Comparison of ENCODE assay signal across 21 mouse cellular contexts in genomic region chr12:105363648-105364047, GRCm38 (mm10). TPM values are rescaled to one million over a fixed set of nuclear protein-coding genes. Genes with fewer than 3 reads are reported as not detected.
DNase-seq lines count a peak whose midpoint lies in the region; ATAC-seq and TF ChIP-seq lines count a peak whose summit lies in the region.
"Had no signal": no experiment of that assay in that cellular context is flagged by ENCODE, and none has a peak within 500 bp of the region (broad histone marks: within the 10 kb centered on the region; RNA-seq: fewer than 3 reads in every experiment).

No protein-coding gene starts in this region.

- H3K9ac ChIP-seq in intestine, embryonic 16.5 days (ENCODE audit: low read depth, low read length) = no peak overlapping the region
- H3K9ac ChIP-seq in intestine, postnatal 0 days (ENCODE audit: low read depth, low read length) = no peak overlapping the region
- H3K9ac ChIP-seq in lung, embryonic 16.5 days (ENCODE audit: low read length) = no peak overlapping the region
- H3K9ac ChIP-seq: embryonic facial prominence, embryonic 12.5 days; forebrain, embryonic 12.5 days; heart, embryonic 13.5 days; hindbrain, embryonic 13.5 days had no signal

- no peaks in the 10 kb centered on the region for H3K27me3 ChIP-seq in intestine, embryonic 16.5 days (replicated peaks; ENCODE audit: control insufficient read depth, insufficient read depth, low read length)
- H3K27me3 ChIP-seq in intestine, postnatal 0 days (replicated peaks; ENCODE audit: control insufficient read depth, insufficient read depth, low read length) = no peaks in the 10 kb centered on the region
- H3K27me3 ChIP-seq in lung, embryonic 16.5 days (ENCODE audit: control insufficient read depth, insufficient read depth, low read depth, low read length) = no peaks in the 10 kb centered on the region
- H3K27me3 ChIP-seq in thymus, adult 2 months (ENCODE audit: control insufficient read depth, insufficient read depth, low read length) = no peaks in the 10 kb centered on the region
- H3K27me3 ChIP-seq: embryonic facial prominence, embryonic 12.5 days; forebrain, embryonic 12.5 days; hindbrain, embryonic 13.5 days had no signal

- 0 out of 2 replicates have a peak, but pooled peaks cover 4% of the 10 kb centered on the region for H3K4me1 ChIP-seq in intestine, embryonic 16.5 days (ENCODE audit: control insufficient read depth, insufficient read depth, low read length)
- H3K4me1 ChIP-seq in intestine, postnatal 0 days (replicated peaks; ENCODE audit: control insufficient read depth, insufficient read depth, low read length) = no peaks in the 10 kb centered on the region
- H3K4me1 ChIP-seq in lung, embryonic 16.5 days (replicated peaks; ENCODE audit: control insufficient read depth, insufficient read depth, low read length) = no peaks in the 10 kb centered on the region
- H3K4me1 ChIP-seq in thymus, adult 2 months (replicated peaks; ENCODE audit: control insufficient read depth, insufficient read depth, low read length) = no peaks in the 10 kb centered on the region
- H3K4me1 ChIP-seq: forebrain, embryonic 12.5 days had no signal

- no peaks in the 10 kb centered on the region for H3K36me3 ChIP-seq in intestine, embryonic 16.5 days (ENCODE audit: control insufficient read depth, insufficient read depth, low read length)
- H3K36me3 ChIP-seq in intestine, postnatal 0 days (ENCODE audit: control insufficient read depth, insufficient read depth) = no peaks in the 10 kb centered on the region
- no peaks in the 10 kb centered on the region for H3K36me3 ChIP-seq in lung, embryonic 16.5 days (ENCODE audit: control insufficient read depth, insufficient read depth, low read length)
- no peaks in the 10 kb centered on the region for H3K36me3 ChIP-seq in thymus, adult 2 months (ENCODE audit: control insufficient read depth, insufficient read depth, low read length)
- H3K36me3 ChIP-seq: embryonic facial prominence, embryonic 12.5 days; forebrain, embryonic 12.5 days; heart, embryonic 13.5 days; hindbrain, embryonic 13.5 days had no signal

- no peak overlapping the region for H3K4me2 ChIP-seq in intestine, embryonic 16.5 days (ENCODE audit: low read depth, low read length)
- no peak overlapping the region for H3K4me2 ChIP-seq in intestine, postnatal 0 days (replicated peaks; ENCODE audit: low read depth)
- H3K4me2 ChIP-seq in lung, embryonic 16.5 days (ENCODE audit: low read depth, low read length) = no peak overlapping the region
- H3K4me2 ChIP-seq: embryonic facial prominence, embryonic 12.5 days; forebrain, embryonic 12.5 days; heart, embryonic 13.5 days; hindbrain, embryonic 13.5 days had no signal

- no peak overlapping the region for H3K27ac ChIP-seq in intestine, embryonic 16.5 days (ENCODE audit: low read length)
- no peak overlapping the region for H3K27ac ChIP-seq in intestine, postnatal 0 days (ENCODE audit: low read depth, low read length)
- H3K27ac ChIP-seq in lung, embryonic 16.5 days (ENCODE audit: low read length) = peak overlapping the region; percentile 39
- no peak overlapping the region for H3K27ac ChIP-seq in thymus, adult 2 months (ENCODE audit: control insufficient read depth, insufficient read depth, low read length)
- H3K27ac ChIP-seq: embryonic facial prominence, embryonic 12.5 days; forebrain, embryonic 12.5 days; heart, embryonic 13.5 days; hindbrain, embryonic 13.5 days; hindbrain, postnatal 0 days had no signal

- no peaks in the 10 kb centered on the region for H3K9me3 ChIP-seq in intestine, embryonic 16.5 days (ENCODE audit: control insufficient read depth, low read length)
- no peaks in the 10 kb centered on the region for H3K9me3 ChIP-seq in intestine, postnatal 0 days (ENCODE audit: control insufficient read depth)
- H3K9me3 ChIP-seq in lung, embryonic 16.5 days (ENCODE audit: control insufficient read depth, low read length) = no peaks in the 10 kb centered on the region
- H3K9me3 ChIP-seq: embryonic facial prominence, embryonic 12.5 days; forebrain, embryonic 12.5 days; heart, embryonic 13.5 days; hindbrain, embryonic 13.5 days had no signal

- DNase-seq in lung, postnatal 36 days = no peak
- DNase-seq in brain, embryonic 18.5 days (ENCODE audit: low read depth, low spot score) = peak; percentile 12
- no peak for DNase-seq in thymus, adult 2 months
- DNase-seq: adrenal gland, adult 2 months; adrenal gland, postnatal 25 days; cerebellum, adult 11 months; cerebellum, adult 8-10 months; cerebellum, postnatal 14 days; embryo, embryonic 11 days; gastrocnemius, postnatal 36 days; heart, adult 11 months; heart, postnatal 36 days had no signal

- ATAC-seq in intestine, embryonic 16.5 days = 0 out of 2 replicates have a peak, but pooled peaks have one; percentile 46
- ATAC-seq in intestine, postnatal 0 days = no peak
- ATAC-seq in lung, embryonic 16.5 days (ENCODE audit: low read depth) = peak; percentile 74
- ATAC-seq: hindbrain, postnatal 0 days had no signal

- no peak for TF ChIP-seq POLR2A in thymus, adult 2 months (IDR thresholded peaks at IDR 0.05; ENCODE audit: control insufficient read depth, extremely low read depth, insufficient read depth, low read length, poor library complexity)

- 51% methylated on average over 2 of the region's 2 CpGs for WGBS in intestine, embryonic 16.5 days
- 59% methylated on average over 2 of the region's 2 CpGs for WGBS in intestine, postnatal 0 days
- WGBS in lung, embryonic 16.5 days = 37% methylated on average over 2 of the region's 2 CpGs
- 87% methylated on average over 2 of the region's 2 CpGs for WGBS in thymus, adult 2 months

- no peak for TF ChIP-seq CTCF in intestine, postnatal 0 days (IDR thresholded peaks at IDR 0.05; ENCODE audit: low read depth)
- TF ChIP-seq CTCF in thymus, adult 2 months (IDR thresholded peaks at IDR 0.05; ENCODE audit: borderline replicate concordance, control insufficient read depth, extremely low read depth, insufficient read depth, low read length, poor library complexity) = no peak

- H3K4me3 ChIP-seq in intestine, embryonic 16.5 days (ENCODE audit: low read length) = no peak overlapping the region
- no peak overlapping the region for H3K4me3 ChIP-seq in intestine, postnatal 0 days (ENCODE audit: low read depth, low read length)
- H3K4me3 ChIP-seq in lung, embryonic 16.5 days (ENCODE audit: low read length) = no peak overlapping the region
- H3K4me3 ChIP-seq in thymus, adult 2 months (ENCODE audit: control insufficient read depth, insufficient read depth, low read length) = no peak overlapping the region
- H3K4me3 ChIP-seq: embryonic facial prominence, embryonic 12.5 days; forebrain, embryonic 12.5 days; heart, embryonic 13.5 days; hindbrain, embryonic 13.5 days had no signal

RNA-seq across cellular contexts. Expression of gene Tunar, which starts 30.0 kb away (rescaled TPM):
- polyA plus RNA-seq in intestine, embryonic 16.5 days (2015; fragmentation: Nextera tagmentation; extraction: Ambion mirVana) = 0.10 and 0.15 TPM in 2 replicates
- polyA plus RNA-seq in intestine, postnatal 0 days (2015; fragmentation: Nextera tagmentation; extraction: Ambion mirVana) = 0.10 and 0.14 TPM in 2 replicates
- polyA plus RNA-seq in lung, embryonic 16.5 days (2015; fragmentation: Nextera tagmentation; extraction: Ambion mirVana) = 0.16 and 0.24 TPM in 2 replicates
- 0.05 TPM in 1 of 2 replicates, not detected in the other for polyA plus RNA-seq in thymus, adult 2 months (2012; rRNA removed)
- polyA plus RNA-seq: heart, embryonic 13.5 days; heart, postnatal 0 days had no signal
